Mouse (Mus musculus) thymus, adult 2 months (tissue): ENCODE data around the gene Pml.

Experiments used
- CTCF ChIP-seq: fragments of 200-500 bp; IDR thresholded peaks from 2 replicates; pipeline ENCODE4 v1.5.1; 2012; ENCODE audit warnings: mild to moderate bottlenecking, control low read depth, low read length, moderate library complexity, borderline replicate concordance; ENCODE audit not compliant: control insufficient read depth, poor library complexity, insufficient read depth; ENCODE audit errors: extremely low read depth
- POLR2A ChIP-seq: fragments of 200-500 bp; IDR thresholded peaks from 2 replicates; pipeline ENCODE4 v1.6.1; 2012; ENCODE audit warnings: mild to moderate bottlenecking, low read length, control low read depth, moderate library complexity; ENCODE audit not compliant: control insufficient read depth, poor library complexity, insufficient read depth; ENCODE audit errors: extremely low read depth

GRCm38 (mm10) chr9:58275115-58275774 is 25.7 kb upstream of the Pml start:
- TF ChIP-seq CTCF (no peak), POLR2A (no peak)
